In the genomic region with DNA sequence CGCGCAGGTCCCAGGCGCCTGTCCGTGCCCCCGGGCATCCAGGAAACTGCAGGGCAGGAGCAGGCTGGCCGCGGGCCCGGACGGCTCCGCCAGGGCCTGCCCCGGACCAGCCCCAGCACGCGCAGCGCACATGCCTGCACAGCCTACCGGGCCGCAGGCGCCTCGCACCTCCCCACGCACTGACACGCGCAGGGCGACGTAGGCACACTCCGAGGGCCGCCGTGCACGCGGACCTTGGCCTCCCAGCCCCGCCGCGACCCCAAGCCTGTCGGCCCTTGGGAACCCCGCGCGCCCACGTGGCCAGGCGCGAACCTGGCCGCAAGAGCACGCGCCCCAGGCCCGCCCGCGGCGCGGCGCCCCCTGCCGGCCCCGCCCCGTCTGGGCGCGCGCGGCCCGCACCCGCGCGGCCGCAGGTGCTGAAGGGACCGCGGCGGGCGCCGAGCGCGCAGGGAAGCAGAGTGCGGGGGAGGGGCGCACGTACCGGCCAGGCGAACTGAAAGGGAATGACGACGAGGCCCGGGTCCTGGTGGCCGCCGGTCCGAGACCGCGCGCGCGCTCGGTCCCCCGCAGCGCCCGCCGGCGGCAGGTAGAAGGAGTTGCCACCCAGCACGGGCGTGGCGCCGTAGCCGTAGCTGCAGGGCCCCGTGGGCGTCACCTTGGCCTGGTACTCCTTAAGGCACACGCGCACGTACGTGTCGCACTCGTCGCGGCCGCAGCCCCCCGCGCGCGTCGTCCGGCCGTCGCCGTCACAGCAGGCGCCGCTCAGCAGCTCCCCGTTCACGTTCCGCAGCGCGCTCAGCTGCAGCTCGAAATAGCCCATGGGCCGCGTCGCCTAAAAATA, we compare ENCODE assay signal across 8 mouse cellular contexts. TPM values are rescaled to one million over a fixed set of nuclear protein-coding genes. Genes with fewer than 3 reads are reported as not detected.
DNase-seq lines count a peak whose midpoint lies in the region; ATAC-seq and TF ChIP-seq lines count a peak whose summit lies in the region.

No protein-coding gene starts in this region.

- intact Hi-C loops in gastrocnemius, postnatal 14 days (cut with DNase I; ENCODE audit: low total_unique reads), result no loop called here

- H3K4me2 ChIP-seq in liver, postnatal 0 days (ENCODE audit: low read depth, low read length), result peak overlapping the region; percentile 69

- no peak overlapping the region for H3K27ac ChIP-seq in liver, postnatal 0 days (ENCODE audit: low read depth)

- H3K4me3 ChIP-seq in liver, postnatal 0 days (ENCODE audit: low read depth, low read length), result peak overlapping the region; percentile 46

- H3K27me3 ChIP-seq in liver, postnatal 0 days (ENCODE audit: insufficient read depth, low read length), result peaks cover 58% of the 10 kb centered on the region

- ATAC-seq in frontal cortex, adult (ENCODE audit: low TSS enrichment), result peak; percentile 45
- ATAC-seq in liver, postnatal 0 days, result peak; percentile 38
- no peak for ATAC-seq in megakaryocyte-erythroid progenitor cell, adult 5-6 weeks (replicated peaks; ENCODE audit: low FRiP score, low TSS enrichment, poor library complexity, severe bottlenecking)

- H3K36me3 ChIP-seq in liver, postnatal 0 days (replicated peaks; ENCODE audit: insufficient read depth, low read length), result no peaks in the 10 kb centered on the region

- peaks cover 8% of the 10 kb centered on the region; the same call in 1 of the 2 replicates for H3K4me1 ChIP-seq in liver, postnatal 0 days (ENCODE audit: insufficient read depth)

- TF ChIP-seq CTCF in liver, postnatal 0 days (IDR thresholded peaks at IDR 0.05; ENCODE audit: low read depth), result no peak

- no peak overlapping the region for H3K9ac ChIP-seq in liver, postnatal 0 days (replicated peaks)

- 4% methylated on average over 86 of the region's 124 CpGs for WGBS in liver, postnatal 0 days (ENCODE audit: insufficient replicate concordance)

- no peaks in the 10 kb centered on the region for H3K9me3 ChIP-seq in liver, postnatal 0 days (ENCODE audit: low read length)

- no peak for TF ChIP-seq EP300 in liver, postnatal 0 days (IDR thresholded peaks at IDR 0.05; ENCODE audit: low read depth)

- peak; percentile 47 for DNase-seq in gastrocnemius, postnatal 14 days
- DNase-seq in gastrocnemius, postnatal 25 days, result no peak
- DNase-seq in T-cell, adult 2 months (ENCODE audit: low spot score), result peak; percentile 35
- DNase-seq in kidney, postnatal 10 days, result peak; percentile 51
- DNase-seq in liver, postnatal 0 days, result peak; percentile 34
- DNase-seq in retina, embryonic 14.5 days (ENCODE audit: low spot score), result peak; percentile 61

RNA-seq across cellular contexts. Expression of a gene that starts 1.0 kb away (rescaled TPM):
- 10 to 100 TPM; 24.2 to 25.5 TPM for total RNA-seq in gastrocnemius, postnatal 14 days (2021)
- 10 to 100 TPM; 20.4 to 21.8 TPM for total RNA-seq in gastrocnemius, postnatal 25 days (2021)
- polyA plus RNA-seq in liver, postnatal 0 days (2015; fragmentation: Nextera tagmentation; extraction: Ambion mirVana), result 0.14 and 0.22 TPM in 2 replicates
- total RNA-seq in megakaryocyte-erythroid progenitor cell, adult 5-6 weeks (2014; fragmentation: Nextera tagmentation), result 0.11 and 0.99 TPM in 2 replicates
- 0.23 and 5.7 TPM in 2 replicates for total RNA-seq in megakaryocyte-erythroid progenitor cell, adult 5-6 weeks (2017)

RNA-seq across cellular contexts. Expression of a gene that starts 13.3 kb away (rescaled TPM):
- total RNA-seq in gastrocnemius, postnatal 14 days (2021), result 10 to 100 TPM; 14.8 to 17.5 TPM
- total RNA-seq in gastrocnemius, postnatal 25 days (2021), result 1 to 10 TPM; 8.7 to 9.1 TPM
- 30.0 and 30.6 TPM in 2 replicates for polyA plus RNA-seq in liver, postnatal 0 days (2015; fragmentation: Nextera tagmentation; extraction: Ambion mirVana)
- 9.9 and 22.9 TPM in 2 replicates for total RNA-seq in megakaryocyte-erythroid progenitor cell, adult 5-6 weeks (2014; fragmentation: Nextera tagmentation)
- 1.9 and 7.5 TPM in 2 replicates for total RNA-seq in megakaryocyte-erythroid progenitor cell, adult 5-6 weeks (2017)

RNA-seq across cellular contexts. Expression of a gene that starts 47.7 kb away (rescaled TPM):
- total RNA-seq in gastrocnemius, postnatal 14 days (2021), result 10 to 100 TPM in 1 of 2 experiments, 1 to 10 TPM in 1; 7.3 to 10.2 TPM
- 10 to 100 TPM; 12.6 to 13.1 TPM for total RNA-seq in gastrocnemius, postnatal 25 days (2021)
- 4.1 and 4.7 TPM in 2 replicates for polyA plus RNA-seq in liver, postnatal 0 days (2015; fragmentation: Nextera tagmentation; extraction: Ambion mirVana)
- 4.2 and 6.5 TPM in 2 replicates for total RNA-seq in megakaryocyte-erythroid progenitor cell, adult 5-6 weeks (2014; fragmentation: Nextera tagmentation)
- 5.0 and 8.7 TPM in 2 replicates for total RNA-seq in megakaryocyte-erythroid progenitor cell, adult 5-6 weeks (2017)
